Mouse (Mus musculus) c-Kit-positive CD71-positive TER-119-positive erythroid progenitor cells, embryonic 14.5 days (primary cell): ENCODE data around the gene Btg2.

ENCODE experiments used
- DNase-seq: peaks from one replicate; pipeline ENCODE4 v3.0.0-alpha.2; 2013; ENCODE audit warnings: low spot score

The Btg2 gene

GRCm38 (mm10) chr1:134078802-134079476, at the start of gene Btg2:
Gene Btg2, minus strand, starts transcription at chr1:134079120.
- peak; percentile 96 for DNase-seq

- DNase-seq: no peak
Measured at GRCm38 (mm10) chr1:134122195-134122594, 43.3 kb upstream of the Btg2 start.

GRCm38 (mm10) chr1:134120179-134120578, 41.3 kb upstream of the Btg2 start:
- DNase-seq: peak; percentile 63

GRCm38 (mm10) chr1:134117110-134117509, 38.2 kb upstream of the Btg2 start:
- DNase-seq: no peak

- no peak for DNase-seq
Measured at GRCm38 (mm10) chr1:134115424-134115823, 36.5 kb upstream of the Btg2 start.

- DNase-seq: no peak
Measured at GRCm38 (mm10) chr1:134114730-134115129, 35.8 kb upstream of the Btg2 start.

- DNase-seq: no peak
Measured at GRCm38 (mm10) chr1:134114018-134114417, 35.1 kb upstream of the Btg2 start.

- no peak for DNase-seq
Measured at GRCm38 (mm10) chr1:134113560-134113959, 34.6 kb upstream of the Btg2 start.

- DNase-seq: no peak
Measured at GRCm38 (mm10) chr1:134110979-134111378, 32.1 kb upstream of the Btg2 start, which contains the start of gene Chit1. Gene Chit1, plus strand, starts transcription at chr1:134111242.

- DNase-seq: no peak
Measured at GRCm38 (mm10) chr1:134110449-134110848, 31.5 kb upstream of the Btg2 start.

- DNase-seq: no peak
Measured at GRCm38 (mm10) chr1:134110015-134110414, 31.1 kb upstream of the Btg2 start.

GRCm38 (mm10) chr1:134107777-134108176, 28.9 kb upstream of the Btg2 start:
- no peak for DNase-seq

- DNase-seq: peak; percentile 72
Measured at GRCm38 (mm10) chr1:134106719-134107118, 27.8 kb upstream of the Btg2 start.

- DNase-seq: no peak
Measured at GRCm38 (mm10) chr1:134105764-134106430, 27.0 kb upstream of the Btg2 start.

GRCm38 (mm10) chr1:134105043-134105763, 26.3 kb upstream of the Btg2 start:
- no peak for DNase-seq

- no peak for DNase-seq
Measured at GRCm38 (mm10) chr1:134103861-134104260, 24.9 kb upstream of the Btg2 start.

- no peak for DNase-seq
Measured at GRCm38 (mm10) chr1:134101593-134101992, 22.7 kb upstream of the Btg2 start.

- DNase-seq: no peak
Measured at GRCm38 (mm10) chr1:134100928-134101327, 22.0 kb upstream of the Btg2 start.

GRCm38 (mm10) chr1:134100401-134100800, 21.5 kb upstream of the Btg2 start:
- no peak for DNase-seq

GRCm38 (mm10) chr1:134099516-134100235, 20.8 kb upstream of the Btg2 start:
- no peak for DNase-seq

- DNase-seq: peak; percentile 87
Measured at GRCm38 (mm10) chr1:134098726-134099515, 20.0 kb upstream of the Btg2 start.
